Mouse (Mus musculus) left cerebral cortex, postnatal 4 days (tissue): ENCODE measurements around the gene Eid2b. TPM values are rescaled to one million over a fixed set of nuclear protein-coding genes. Genes with fewer than 3 reads are reported as not detected.

ENCODE experiments used
- DNase-seq: peaks from one replicate; pipeline ENCODE4 v3.0.0-alpha.2; 2022
- intact Hi-C: fragments of 180-260 bp; cut with DNase I; formaldehyde crosslinking; loops from one replicate; pipeline ENCODE4 v1.15.1; 2025
- total RNA-seq, 2 experiments: library from RNA; stranded (reverse); gene quantifications; 2 replicates each; pipeline ENCODE4 v1.2.3; 2021

The Eid2b gene
- total RNA-seq, 2 experiments from 2014 or later = 44.2 to 46.9 TPM

GRCm38 (mm10) chr7:28298837-28299625 is 21.5 kb downstream of the Eid2b start:
- intact Hi-C loops = no loop called here
- DNase-seq = peak; percentile 52

GRCm38 (mm10) chr7:28301616-28302433 is 24.3 kb downstream of the Eid2b start, which contains the start of gene Dll3:
Gene Dll3 (minus strand): TSS chr7:28302238.
- intact Hi-C loops = loop anchor here (10.0 kb wide), 1 partner anchor 117 kb away; no protein-coding TSS in a partner anchor
- DNase-seq = peak; percentile 85

- intact Hi-C loops = loop anchor here (10.0 kb wide), 1 partner anchor 121 kb away; no protein-coding TSS in a partner anchor
- peak; percentile 84 for DNase-seq
Observed at GRCm38 (mm10) chr7:28305641-28306040, 28.1 kb downstream of the Eid2b start.

- DNase-seq = no peak
- intact Hi-C loops = loop anchor here (10.0 kb wide), 1 partner anchor 121 kb away; no protein-coding TSS in a partner anchor
Observed at GRCm38 (mm10) chr7:28306216-28306615, 28.7 kb downstream of the Eid2b start.

- peak; percentile 73 for DNase-seq
- intact Hi-C loops = loop anchor here (10.0 kb wide), 1 partner anchor 125 kb away; no protein-coding TSS in a partner anchor
Observed at GRCm38 (mm10) chr7:28309737-28310136, 32.2 kb downstream of the Eid2b start.

GRCm38 (mm10) chr7:28311151-28311925 is 33.8 kb downstream of the Eid2b start:
- intact Hi-C loops = no loop called here
- DNase-seq = no peak

GRCm38 (mm10) chr7:28311926-28312543 is 34.5 kb downstream of the Eid2b start, which contains the start of gene Timm50:
Gene Timm50 (minus strand): TSS chr7:28312072.
- intact Hi-C loops = no loop called here
- DNase-seq = peak; percentile 98

GRCm38 (mm10) chr7:28318036-28318435 is 40.5 kb downstream of the Eid2b start:
- intact Hi-C loops = no loop called here
- DNase-seq = no peak

GRCm38 (mm10) chr7:28318714-28319113 is 41.2 kb downstream of the Eid2b start:
- intact Hi-C loops = no loop called here
- DNase-seq = no peak

GRCm38 (mm10) chr7:28321974-28322720 is 44.6 kb downstream of the Eid2b start:
- intact Hi-C loops = no loop called here

GRCm38 (mm10) chr7:28325293-28325692 is 47.8 kb downstream of the Eid2b start:
- no peak for DNase-seq
- intact Hi-C loops = no loop called here

More at GRCm38 (mm10) chr7:28321974-28322720, 44.6 kb downstream of the Eid2b start:
- no peak for DNase-seq

- intact Hi-C loops = no loop called here
- no peak for DNase-seq
Observed at GRCm38 (mm10) chr7:28326457-28326856, 48.9 kb downstream of the Eid2b start.

GRCm38 (mm10) chr7:28328260-28328659 is 50.7 kb downstream of the Eid2b start:
- no peak for DNase-seq
- intact Hi-C loops = no loop called here

Other genes starting within 250 kb of the Eid2b start
- 100 to 1,000 TPM; 139 to 142 TPM for gene Psmc4, start 227.6 kb upstream of the Eid2b start, total RNA-seq
- gene Fcgbp, start 206.5 kb upstream of the Eid2b start, total RNA-seq = under 1 TPM in 1 of 2 experiments, not detected in 1; 0.10 TPM
- gene 9530053A07Rik, start 148.3 kb upstream of the Eid2b start, total RNA-seq = not detected
- 100 to 1,000 TPM; 113 to 121 TPM for gene Fbl, start 108.0 kb upstream of the Eid2b start, total RNA-seq
- gene Dyrk1b, start 98.3 kb upstream of the Eid2b start, total RNA-seq = 10 to 100 TPM; 27.9 TPM
- gene Eid2, start 9.9 kb upstream of the Eid2b start, total RNA-seq = 10 to 100 TPM; 73.3 to 78.0 TPM
- 1 to 10 TPM; 1.1 to 1.3 TPM for gene Selenov, start 13.4 kb downstream of the Eid2b start, total RNA-seq
- gene Dll3, start 24.5 kb downstream of the Eid2b start, total RNA-seq = 1 to 10 TPM; 6.9 to 8.1 TPM
- gene Timm50, start 34.3 kb downstream of the Eid2b start, total RNA-seq = 10 to 100 TPM; 59.7 to 66.7 TPM
- 100 to 1,000 TPM; 111 TPM for gene Supt5, start 61.0 kb downstream of the Eid2b start, total RNA-seq
- 100 to 1,000 TPM; 913 to 959 TPM for gene Rps16, start 72.9 kb downstream of the Eid2b start, total RNA-seq
- 10 to 100 TPM; 25.0 to 33.3 TPM for gene Plekhg2, start 94.9 kb downstream of the Eid2b start, total RNA-seq
- gene Zfp36, start 102.5 kb downstream of the Eid2b start, total RNA-seq = 1 to 10 TPM; 1.9 to 2.3 TPM
- 10 to 100 TPM; 18.6 to 19.7 TPM for gene Med29, start 115.0 kb downstream of the Eid2b start, total RNA-seq
- 10 to 100 TPM; 77.7 to 86.8 TPM for gene Paf1, start 115.2 kb downstream of the Eid2b start, total RNA-seq
- 1 to 10 TPM; 2.5 to 3.3 TPM for gene Gmfg, start 159.7 kb downstream of the Eid2b start, total RNA-seq
- gene Lrfn1, start 174.2 kb downstream of the Eid2b start, total RNA-seq = 100 to 1,000 TPM; 125 TPM
- not detected for gene Ifnl2, start 232.7 kb downstream of the Eid2b start, total RNA-seq
- not detected for gene Ifnl3, start 245.1 kb downstream of the Eid2b start, total RNA-seq